Mouse (Mus musculus): ENCODE results near the gene Epha8.

Gene Epha8

DNA sequence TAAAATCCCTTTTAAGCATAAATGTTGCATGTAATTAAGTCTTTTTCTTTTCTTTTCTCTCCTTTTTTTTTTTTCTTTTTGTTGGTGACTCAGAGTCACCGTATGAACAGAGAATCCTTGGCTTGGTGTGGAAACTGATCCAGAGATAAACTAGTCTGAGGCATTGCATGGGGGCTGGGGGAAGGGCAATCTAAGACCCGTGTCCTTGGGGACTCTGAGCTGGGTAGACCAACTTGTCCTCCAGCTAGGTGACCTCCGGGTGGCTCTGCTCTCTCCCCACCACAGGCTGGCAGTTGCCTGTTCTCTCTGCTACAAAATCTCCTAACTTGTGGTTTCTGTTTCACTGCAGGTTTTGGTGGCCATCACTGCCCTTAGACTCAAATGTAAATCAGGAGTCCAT is 3.5 kb upstream of the Epha8 start:
- no peak for DNase-seq (ENCODE audit: low read depth in 1 of 2, low spot score in 2 of 2)

DNA sequence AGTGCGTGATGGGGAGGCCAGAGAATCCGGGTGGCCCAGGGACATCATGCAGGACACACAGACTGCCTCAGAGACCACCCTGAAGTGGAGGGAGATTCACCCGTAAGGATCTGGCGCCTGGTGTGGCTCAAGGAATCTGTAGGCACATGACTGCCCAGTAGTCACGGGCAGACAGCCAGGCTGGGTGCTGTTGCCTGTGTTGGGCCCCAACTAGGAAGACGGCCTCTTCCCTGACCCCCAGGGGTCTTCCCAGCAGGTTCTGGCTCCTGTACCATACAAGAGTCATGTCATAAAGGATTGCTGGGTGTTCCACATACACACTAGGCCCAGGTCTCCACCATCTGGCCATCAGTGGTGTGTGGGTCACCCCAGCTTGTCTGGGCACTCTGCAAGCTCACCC is 2.1 kb downstream of the Epha8 start:
- no peak for DNase-seq (ENCODE audit: low read depth in 1 of 2, low spot score in 2 of 2)

DNA sequence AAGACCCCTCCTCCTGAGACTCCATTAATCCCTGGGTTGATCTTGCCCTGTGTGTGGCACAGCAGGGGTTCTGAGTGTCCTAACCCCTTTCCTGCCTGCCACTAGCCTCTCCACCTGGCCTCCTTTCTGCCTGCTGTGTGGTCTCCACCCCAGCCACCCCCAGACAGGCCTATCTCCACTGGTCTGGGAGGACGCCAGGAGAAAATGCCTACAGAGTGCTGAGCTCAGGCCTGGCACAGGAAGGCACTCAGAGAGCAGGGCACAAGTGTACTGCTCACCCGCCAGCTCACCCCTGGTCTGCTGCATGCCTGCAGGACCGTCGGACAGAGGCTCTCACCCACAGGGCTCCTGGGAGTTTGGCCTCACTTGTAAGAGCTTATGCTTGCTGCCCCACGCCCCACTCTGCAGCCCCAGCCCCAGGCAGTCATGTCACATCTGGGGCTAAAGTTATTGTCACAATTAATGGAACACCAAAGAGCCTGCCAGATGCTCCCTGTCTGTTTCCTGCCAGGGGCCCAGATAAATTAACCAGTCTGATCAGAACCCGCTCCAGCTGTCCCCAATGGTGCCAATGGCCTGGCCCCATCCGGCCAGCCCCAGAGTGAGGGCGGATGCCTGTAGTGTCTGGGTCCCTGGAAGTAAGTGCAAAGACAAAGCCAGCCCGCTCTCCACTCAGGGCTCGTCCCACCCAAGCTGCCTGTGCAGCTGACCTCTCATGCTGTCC is 7.2 kb downstream of the Epha8 start:
- DNase-seq (ENCODE audit: low read depth in 1 of 2, low spot score in 2 of 2) = no peak

DNA sequence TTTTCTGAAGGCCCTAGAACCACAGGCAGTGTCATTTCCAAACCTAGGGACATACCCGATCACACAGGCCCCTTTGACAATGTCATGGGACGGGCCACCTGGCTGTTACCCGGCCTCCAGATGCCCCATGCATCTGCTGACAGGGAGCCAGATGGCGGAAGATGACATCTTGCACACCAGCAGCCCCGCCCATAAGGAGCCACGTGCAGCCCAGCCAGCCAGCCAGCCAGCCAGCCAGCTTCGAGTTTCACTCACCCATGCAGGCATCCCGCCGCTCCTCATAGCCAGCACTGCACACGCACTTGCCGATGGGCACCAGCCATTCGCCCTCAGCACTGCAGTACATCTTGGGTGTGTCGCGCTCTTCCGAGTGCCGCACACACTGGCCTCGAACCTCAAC is 11.2 kb downstream of the Epha8 start:
- DNase-seq (ENCODE audit: low read depth in 1 of 2, low spot score in 2 of 2) = no peak

DNA sequence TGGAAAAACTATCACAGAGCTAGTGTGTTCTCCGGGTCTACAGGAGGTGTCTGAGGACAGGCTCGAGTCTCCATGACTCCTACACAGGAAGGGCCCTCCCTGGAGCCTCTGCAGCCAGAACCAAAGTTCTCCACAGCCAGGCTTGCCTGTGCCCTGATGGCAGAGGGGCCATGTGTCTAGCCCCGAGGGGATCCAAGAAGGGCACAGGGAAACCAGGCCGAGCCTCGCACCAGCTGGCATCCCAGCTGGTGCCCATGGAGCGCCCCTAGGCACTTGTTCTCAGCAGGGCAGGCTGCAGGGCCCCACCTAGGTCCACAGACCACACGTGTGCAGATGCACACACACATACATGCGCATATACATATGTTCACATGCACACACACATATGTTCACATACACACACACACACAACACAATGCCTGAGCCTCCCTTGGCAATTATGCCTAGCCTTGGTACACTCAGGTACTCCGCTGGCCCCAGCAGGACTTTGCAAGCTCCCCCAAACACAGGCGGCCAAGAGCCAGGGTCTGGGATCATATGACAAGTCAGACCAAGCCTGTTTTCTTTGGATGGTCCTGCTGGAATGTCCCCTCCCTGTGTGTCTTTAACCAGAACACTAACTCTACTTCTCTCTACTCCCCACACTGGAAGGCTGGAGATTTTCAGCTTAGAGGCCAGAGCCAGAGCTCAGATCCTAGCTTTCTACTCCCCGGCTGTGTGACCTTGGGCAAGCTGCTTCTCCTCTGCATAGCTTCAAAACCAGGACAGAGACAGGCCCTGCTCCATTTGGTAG is 11.9 kb downstream of the Epha8 start:
- no peak for DNase-seq (ENCODE audit: low read depth in 1 of 2, low spot score in 2 of 2)

DNA sequence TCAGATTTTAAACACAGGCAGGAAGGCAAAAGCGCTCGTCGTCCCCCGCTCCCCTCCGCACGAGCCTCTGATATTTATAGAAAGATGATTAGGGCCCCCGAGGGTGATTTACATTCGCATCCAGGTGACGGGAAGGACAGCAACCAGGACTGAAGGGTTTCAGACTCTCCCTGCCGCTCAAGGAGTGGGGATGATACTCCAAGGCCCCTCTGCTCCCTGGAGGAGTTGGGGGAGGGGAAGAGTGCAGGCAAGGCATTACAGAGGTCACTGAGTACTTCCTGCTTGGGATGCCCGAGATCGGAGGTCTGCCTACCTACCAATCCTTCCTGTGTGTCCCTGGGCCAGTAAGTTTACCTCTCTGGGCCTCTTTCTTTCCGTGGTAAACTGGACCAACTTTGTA is 13.4 kb downstream of the Epha8 start:
- DNase-seq (ENCODE audit: low read depth in 1 of 2, low spot score in 2 of 2) = no peak

DNA sequence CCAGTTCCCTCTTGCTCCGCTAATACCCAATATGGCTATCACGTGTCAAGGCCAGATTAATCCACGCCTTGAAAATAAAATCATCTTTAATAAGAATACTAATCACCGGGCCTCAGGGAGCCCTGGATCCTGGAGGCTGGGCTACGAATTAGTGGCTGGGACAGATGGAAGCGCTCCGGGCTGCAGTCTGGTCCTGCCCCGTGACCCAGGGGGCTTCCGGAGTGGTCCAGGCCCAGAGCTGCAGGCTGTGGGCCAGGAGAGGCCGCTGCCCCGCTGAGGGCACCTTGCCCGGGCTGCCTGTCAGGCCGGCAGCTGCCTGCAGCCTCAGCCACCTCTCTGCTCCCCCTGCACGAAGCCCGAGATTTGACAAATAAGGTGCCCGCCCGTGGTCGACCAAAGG is 13.9 kb downstream of the Epha8 start:
- no peak for DNase-seq (ENCODE audit: low read depth in 1 of 2, low spot score in 2 of 2)

DNA sequence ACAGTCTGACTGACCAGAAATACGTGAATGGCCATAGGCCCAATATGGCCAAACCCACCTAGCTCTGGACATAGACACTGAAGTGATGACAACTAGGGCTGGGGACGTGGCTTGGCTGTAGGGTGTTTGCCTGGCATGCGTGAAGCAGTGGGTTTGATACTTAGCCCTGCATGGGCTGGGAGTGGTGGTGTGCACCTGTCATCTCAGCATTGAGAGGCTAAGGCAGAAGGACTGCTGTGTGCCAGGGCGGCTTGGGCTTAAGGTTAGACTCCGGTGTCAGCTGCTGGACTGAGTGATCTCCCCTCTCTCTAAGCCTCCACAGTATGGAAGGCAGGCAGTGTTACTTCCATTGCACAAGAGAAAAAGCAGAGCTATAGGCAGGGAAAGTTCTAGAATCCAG is 18.7 kb downstream of the Epha8 start:
- DNase-seq (ENCODE audit: low read depth in 1 of 2, low spot score in 2 of 2) = no peak

DNA sequence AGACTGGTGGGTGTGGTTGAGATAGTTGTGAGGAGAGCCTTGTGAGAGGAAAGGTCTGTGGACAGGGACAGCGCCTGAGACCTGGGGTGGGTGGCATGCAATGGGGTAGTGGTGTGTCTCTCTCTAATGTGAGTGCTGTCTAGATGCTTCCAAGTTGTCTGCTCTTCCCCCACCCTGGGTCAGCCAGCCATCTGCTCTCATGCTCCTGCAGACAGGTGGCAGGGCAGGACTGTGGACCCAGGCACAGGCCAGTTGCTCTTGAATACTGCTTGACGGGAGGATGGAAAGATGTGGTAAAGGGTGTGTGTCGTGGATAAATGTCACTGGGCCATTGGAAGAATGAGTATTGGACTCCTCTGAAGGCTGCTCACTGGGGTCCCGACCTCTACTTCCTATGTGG is 19.3 kb downstream of the Epha8 start:
- no peak for DNase-seq (ENCODE audit: low read depth in 1 of 2, low spot score in 2 of 2)

DNA sequence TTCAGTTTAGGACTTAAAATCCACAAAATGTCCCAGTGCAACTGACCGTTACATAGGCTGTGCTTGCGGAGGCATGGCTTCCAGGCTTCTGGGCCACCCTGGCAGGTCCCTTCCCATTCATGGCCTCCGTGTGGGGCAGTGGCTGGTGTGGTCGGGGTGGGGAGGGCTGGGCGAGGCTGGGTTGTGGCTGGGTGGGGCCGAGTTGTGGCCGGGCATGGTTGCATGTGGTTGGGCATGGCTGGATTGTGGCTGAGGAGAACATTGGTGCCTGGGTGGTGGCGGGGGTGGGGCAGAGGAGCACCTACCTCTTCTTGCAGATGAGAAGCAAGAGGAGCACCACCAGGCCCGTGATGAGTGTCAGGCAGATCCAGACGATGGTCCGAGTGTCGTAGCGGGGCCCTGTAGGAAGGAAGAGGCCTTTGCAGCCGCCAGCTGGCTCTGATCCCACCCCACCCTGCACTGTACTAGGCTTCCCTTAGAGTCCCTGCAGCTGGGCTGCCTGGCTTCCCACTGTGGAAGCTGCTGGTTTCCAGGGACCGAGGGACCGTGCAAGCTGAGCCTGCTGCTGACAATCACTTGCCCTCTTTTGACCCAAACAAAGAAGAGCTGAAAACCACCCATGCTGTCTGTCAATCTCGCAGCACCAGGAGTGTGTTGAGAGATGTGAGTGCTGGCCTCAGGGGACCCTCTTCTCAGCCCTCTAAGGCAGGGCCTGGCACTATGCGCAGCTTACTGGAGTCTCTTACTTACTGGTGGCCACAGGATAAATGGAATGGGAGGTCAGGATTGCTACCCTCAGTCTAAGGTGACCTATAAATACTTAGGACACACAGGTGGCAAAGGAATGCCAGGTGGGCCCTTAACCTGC is 21.6 kb downstream of the Epha8 start:
- DNase-seq (ENCODE audit: low read depth in 1 of 2, low spot score in 2 of 2) = no peak

DNA sequence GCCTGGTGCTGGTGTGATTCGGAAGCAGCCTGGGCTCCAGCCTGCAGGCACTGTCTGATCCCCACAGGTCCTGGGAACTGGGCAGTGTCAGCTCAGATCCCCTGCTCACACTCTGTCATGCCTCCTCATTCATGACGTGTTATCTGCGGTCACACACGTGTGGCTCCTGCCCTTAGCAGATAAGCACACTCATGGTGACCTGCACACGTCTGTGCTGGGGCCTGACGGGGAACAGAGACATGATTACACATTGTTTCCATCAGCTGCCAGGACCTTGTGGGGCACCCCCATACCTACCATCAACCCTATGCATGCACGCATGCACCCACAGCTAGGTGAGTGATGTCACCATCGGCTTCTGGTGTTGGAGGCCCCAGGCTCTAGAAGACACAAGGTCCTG is 26.1 kb downstream of the Epha8 start:
- DNase-seq (ENCODE audit: low read depth in 1 of 2, low spot score in 2 of 2) = no peak

DNA sequence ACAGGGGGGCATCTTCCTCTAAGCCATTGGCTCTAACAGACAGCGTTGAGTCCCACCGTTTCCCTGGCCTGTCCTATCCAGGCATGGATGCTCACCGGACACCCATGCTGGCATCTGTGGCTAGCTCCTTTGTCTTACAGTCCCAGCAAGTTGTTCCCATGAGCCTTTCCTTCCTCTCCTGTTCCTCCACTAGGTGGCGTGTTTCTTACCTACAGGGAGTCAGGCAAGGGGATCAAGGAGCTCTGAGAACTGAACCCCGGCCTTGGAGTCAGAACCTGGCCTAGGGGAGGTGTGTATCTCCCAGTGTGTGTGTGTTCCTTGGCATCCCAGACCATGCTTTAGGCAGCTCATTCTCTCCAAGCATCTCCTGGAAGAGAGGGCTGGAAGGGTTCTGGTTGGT is 27.7 kb downstream of the Epha8 start:
- no peak for DNase-seq (ENCODE audit: low read depth in 1 of 2, low spot score in 2 of 2)

DNA sequence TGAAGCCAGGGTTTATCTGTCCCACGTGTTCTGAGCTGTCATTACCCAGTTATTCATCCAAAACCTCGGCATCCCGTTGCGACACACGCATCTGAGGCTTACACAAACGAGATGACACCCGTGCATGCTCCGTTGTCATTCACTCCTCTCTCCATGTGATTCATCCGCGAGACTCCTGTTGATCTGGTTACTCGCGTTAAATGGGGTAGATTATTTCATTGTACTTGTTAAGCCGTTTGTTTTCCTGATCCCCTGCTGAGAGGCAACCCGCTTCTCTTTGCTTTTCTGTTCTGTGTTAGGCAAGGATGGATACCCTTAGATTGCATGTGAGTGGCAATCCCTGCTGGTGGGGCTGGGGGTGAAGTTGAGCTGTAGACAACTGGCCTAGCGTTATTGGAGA is 30.8 kb downstream of the Epha8 start:
- DNase-seq (ENCODE audit: low read depth in 1 of 2, low spot score in 2 of 2) = no peak

DNA sequence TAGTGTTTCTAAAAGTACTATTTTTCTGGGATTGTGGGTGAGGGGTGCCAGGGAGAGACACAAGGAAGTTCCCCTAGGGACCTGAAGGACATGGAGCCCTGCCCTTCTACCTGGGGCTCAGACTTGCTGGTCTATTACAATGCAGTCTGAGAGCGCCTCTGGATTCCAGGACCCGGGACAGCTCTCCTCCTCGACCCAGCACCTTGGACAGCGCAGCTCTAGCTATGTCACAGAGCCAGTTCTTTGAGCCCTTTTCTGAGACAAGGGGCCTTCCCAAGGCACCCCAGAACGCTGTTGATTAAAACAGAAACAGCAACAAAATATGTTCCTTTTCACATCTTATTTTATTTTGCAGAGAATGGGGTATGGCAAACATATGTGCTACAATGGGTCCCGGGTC is 32.1 kb downstream of the Epha8 start:
- DNase-seq (ENCODE audit: low read depth in 1 of 2, low spot score in 2 of 2) = no peak

DNA sequence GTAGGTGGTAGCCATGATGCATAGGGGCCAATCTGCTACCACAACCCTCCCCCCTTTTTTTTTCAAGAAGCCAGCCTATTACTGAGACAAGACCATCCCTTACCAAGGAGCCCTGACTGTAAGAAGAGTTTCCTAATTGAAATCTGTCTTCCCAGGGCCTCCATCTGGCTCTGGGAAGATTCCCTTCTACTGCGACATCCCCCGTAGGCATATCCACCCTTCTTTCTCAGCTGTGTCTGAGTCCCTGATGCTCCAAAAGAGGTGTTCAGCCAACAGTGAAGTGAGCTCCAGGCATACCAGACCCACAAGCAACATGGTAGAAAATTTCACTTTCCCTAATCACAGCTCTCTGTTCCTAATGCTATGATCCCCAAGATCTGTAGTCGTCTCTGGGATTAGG is 37.1 kb downstream of the Epha8 start:
- DNase-seq (ENCODE audit: low read depth in 1 of 2, low spot score in 2 of 2) = no peak

DNA sequence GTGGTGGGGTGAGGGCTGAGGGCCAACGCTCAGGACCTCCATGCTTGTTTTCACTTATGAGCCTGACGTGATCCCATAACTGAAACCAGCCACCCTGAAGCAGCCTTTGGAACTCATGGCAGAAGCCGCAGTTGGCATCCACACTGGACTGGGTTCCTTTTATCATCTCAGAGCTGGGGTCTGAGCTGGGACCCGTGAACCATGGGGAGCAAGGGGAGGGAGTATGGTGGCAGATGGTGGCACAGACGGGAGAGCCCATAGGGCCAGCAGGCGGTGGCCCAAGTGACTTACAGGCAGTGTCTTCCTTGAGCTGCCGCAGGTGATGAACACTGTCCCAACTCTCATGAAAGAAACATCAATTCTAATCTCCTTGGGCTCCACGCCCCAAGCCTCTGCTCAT is 37.8 kb downstream of the Epha8 start:
- no peak for DNase-seq (ENCODE audit: low read depth in 1 of 2, low spot score in 2 of 2)

DNA sequence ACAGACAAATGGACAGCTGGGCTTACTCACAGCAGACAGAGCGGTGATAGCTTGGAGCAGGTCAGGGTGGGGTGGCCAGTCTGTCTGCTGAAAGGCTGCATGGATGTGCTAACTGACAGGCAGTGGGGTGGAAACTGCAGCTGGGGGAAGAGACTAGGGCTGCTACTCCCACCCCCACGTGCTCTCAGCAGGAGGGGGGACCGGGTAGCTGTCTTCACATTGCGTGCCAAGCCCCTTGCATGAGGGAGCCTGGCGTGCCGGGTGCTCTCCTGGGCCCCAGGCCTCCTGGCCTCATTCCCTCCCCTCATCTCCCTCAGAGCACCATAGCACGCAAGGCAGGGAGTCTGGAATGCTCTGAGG is 39.5 kb downstream of the Epha8 start:
- DNase-seq (ENCODE audit: low read depth in 1 of 2, low spot score in 2 of 2) = no peak

DNA sequence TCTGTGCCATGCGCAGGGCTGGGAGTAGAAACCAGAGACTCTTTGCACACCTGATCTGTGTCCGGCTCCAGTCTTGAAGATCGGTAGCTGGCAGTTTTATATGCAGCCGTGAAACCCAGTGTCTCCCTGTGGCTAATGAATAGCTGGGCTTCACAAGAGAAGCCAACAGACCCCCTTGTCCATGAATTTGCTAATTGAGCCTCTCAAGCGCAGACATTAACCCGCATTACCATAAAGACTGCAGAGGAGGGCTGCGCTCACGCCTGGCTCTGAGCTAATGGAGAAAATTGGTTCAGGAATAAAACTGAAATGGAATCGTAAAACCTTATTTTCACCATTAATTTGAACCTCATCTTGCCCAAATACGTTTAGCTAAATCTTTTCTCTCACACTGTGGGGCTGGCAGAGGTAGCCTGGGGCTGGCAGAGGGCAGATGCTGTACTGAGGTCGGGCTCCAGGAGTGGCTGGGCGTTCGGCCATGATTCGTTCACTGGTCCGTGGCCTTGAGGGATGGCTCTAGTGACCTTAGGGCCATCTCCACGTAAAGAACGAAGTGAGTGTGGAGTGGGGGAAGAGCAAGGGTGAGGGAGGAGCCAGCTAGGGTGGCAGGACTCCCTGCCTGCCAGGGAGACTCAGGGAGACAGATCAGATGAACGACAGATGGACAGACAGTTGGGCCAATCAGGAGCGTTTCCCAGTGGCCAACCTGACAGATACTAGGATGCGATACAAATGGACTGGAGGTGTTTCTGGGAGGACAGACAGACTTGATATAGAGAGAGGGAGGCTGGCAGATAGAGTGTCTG is 40.1 kb downstream of the Epha8 start:
- no peak for DNase-seq (ENCODE audit: low read depth in 1 of 2, low spot score in 2 of 2)

DNA sequence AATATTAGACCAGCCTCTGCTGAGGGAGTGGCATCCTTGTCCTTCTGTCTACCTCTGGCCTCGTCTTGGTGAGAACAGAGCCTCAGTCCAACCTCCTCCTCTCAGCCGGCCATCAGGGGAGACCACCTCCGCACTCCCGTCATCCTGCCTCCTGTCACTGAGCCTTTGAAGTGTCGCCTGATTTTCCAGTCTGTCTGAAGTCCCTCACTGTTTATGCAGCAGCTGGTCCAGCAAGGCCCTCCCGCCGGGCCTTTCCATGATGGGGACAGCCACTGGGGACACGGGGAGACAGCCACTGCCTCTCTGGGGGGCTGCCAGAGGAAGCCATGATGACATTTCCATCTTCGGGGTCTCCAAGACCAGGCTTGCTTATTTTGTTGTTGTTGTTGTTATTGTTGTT is 43.8 kb downstream of the Epha8 start:
- DNase-seq (ENCODE audit: low read depth in 1 of 2, low spot score in 2 of 2) = no peak

DNA sequence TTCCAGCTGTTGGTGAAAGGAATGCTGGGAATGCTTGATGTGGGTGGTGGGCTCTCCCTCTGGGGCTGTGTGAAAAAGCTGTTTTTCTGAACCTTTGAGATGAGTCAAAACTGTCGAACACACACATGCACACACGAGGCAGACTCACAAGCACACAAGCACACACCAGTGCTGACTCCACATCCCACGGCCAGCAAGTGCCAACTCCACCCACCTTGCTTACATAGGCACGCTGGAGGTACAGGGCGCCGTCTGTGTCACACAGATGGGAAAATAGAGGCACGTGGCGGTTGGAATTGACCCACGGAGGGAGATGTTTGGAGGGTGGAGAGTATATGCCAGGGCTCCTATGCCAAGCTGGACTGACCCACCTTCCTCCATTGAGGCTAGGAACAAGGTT is 44.8 kb downstream of the Epha8 start:
- DNase-seq (ENCODE audit: low read depth in 1 of 2, low spot score in 2 of 2) = no peak

DNA sequence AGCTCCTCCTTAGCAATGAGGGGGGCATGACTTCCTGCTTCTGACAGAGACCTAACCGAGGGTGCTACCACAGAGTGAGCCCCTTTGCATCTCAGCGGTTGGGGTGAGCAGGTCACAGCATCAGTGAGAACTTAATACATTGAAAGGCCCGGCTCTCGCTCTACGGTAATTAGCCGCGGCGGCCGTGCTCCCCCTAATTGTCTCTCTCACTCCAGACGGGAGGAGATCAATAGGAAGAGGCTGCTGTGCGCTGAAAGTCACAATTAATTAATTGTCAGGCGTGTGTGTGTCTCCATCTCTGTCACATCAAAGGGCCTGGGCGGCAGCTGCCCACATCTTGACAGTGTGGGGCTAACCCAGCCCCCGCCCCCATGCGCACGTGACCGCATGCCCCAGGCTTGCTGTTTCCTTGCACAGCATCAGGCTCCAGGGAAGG is 45.4 kb downstream of the Epha8 start:
- no peak for DNase-seq (ENCODE audit: low read depth in 1 of 2, low spot score in 2 of 2)
